Mouse (Mus musculus): Measurements from ENCODE around the gene Rab3gap2. TPM values are rescaled to one million over a fixed set of nuclear protein-coding genes. Genes with fewer than 3 reads are reported as not detected.

The Rab3gap2 gene
- polyA plus RNA-seq, 1 experiment, result 23.6 TPM

GRCm38 (mm10) chr1:185205090-185205489 is 1.2 kb downstream of the Rab3gap2 start:
- peaks cover 5% of the 10 kb centered on the region; the same call in 1 of the 2 replicates for H3K4me1 ChIP-seq (ENCODE audit: control insufficient read depth, insufficient read depth, insufficient read length, low read length)
- no peaks in the 10 kb centered on the region for H3K27me3 ChIP-seq (ENCODE audit: control insufficient read depth, insufficient read depth, low read length)
- H3K36me3 ChIP-seq (ENCODE audit: control insufficient read depth, insufficient read depth, low read length), result 0 out of 2 replicates have a peak, but pooled peaks cover 2% of the 10 kb centered on the region
- H3K27ac ChIP-seq (ENCODE audit: insufficient read depth, low read depth, low read length), result no peak overlapping the region
- TF ChIP-seq CTCF (IDR thresholded peaks at IDR 0.05; ENCODE audit: extremely low read depth, insufficient read length, insufficient replicate concordance, low read depth, low read length) (no peak), POLR2A (IDR thresholded peaks at IDR 0.05; ENCODE audit: low read depth, low read length) (no peak)
- no peak overlapping the region for H3K4me3 ChIP-seq (ENCODE audit: low read depth, low read length)
- WGBS, result 47% methylated on average over 8 of the region's 8 CpGs

GRCm38 (mm10) chr1:185207851-185208595 is 4.1 kb downstream of the Rab3gap2 start:
- 76% methylated on average over 13 of the region's 13 CpGs for WGBS
- peak overlapping the region; percentile 66; the same call in 1 of the 2 replicates for H3K27ac ChIP-seq (ENCODE audit: insufficient read depth, low read depth, low read length)
- peaks cover 5% of the 10 kb centered on the region; the same call in 1 of the 2 replicates for H3K4me1 ChIP-seq (ENCODE audit: control insufficient read depth, insufficient read depth, insufficient read length, low read length)
- H3K36me3 ChIP-seq (ENCODE audit: control insufficient read depth, insufficient read depth, low read length), result 0 out of 2 replicates have a peak, but pooled peaks cover 4% of the 10 kb centered on the region
- no peak overlapping the region for H3K4me3 ChIP-seq (ENCODE audit: low read depth, low read length)
- no peak for TF ChIP-seq CTCF (IDR thresholded peaks at IDR 0.05; ENCODE audit: extremely low read depth, insufficient read length, insufficient replicate concordance, low read depth, low read length)
- TF ChIP-seq POLR2A (IDR thresholded peaks at IDR 0.05; ENCODE audit: low read depth, low read length), result no peak
- no peaks in the 10 kb centered on the region for H3K27me3 ChIP-seq (ENCODE audit: control insufficient read depth, insufficient read depth, low read length)

GRCm38 (mm10) chr1:185208766-185209165 is 4.8 kb downstream of the Rab3gap2 start:
- Histone ChIP-seq H3K27ac (ENCODE audit: insufficient read depth, low read depth, low read length) (no peak overlapping the region), H3K4me1 (ENCODE audit: control insufficient read depth, insufficient read depth, insufficient read length, low read length) (peaks cover 5% of the 10 kb centered on the region; the same call in 1 of the 2 replicates), H3K36me3 (ENCODE audit: control insufficient read depth, insufficient read depth, low read length) (0 out of 2 replicates have a peak, but pooled peaks cover 4% of the 10 kb centered on the region), H3K27me3 (ENCODE audit: control insufficient read depth, insufficient read depth, low read length) (no peaks in the 10 kb centered on the region), H3K4me3 (ENCODE audit: low read depth, low read length) (no peak overlapping the region)
- no peak for TF ChIP-seq POLR2A (IDR thresholded peaks at IDR 0.05; ENCODE audit: low read depth, low read length)
- WGBS, result 83% methylated on average over 8 of the region's 8 CpGs

GRCm38 (mm10) chr1:185209641-185210176 is 5.8 kb downstream of the Rab3gap2 start:
- TF ChIP-seq POLR2A (IDR thresholded peaks at IDR 0.05; ENCODE audit: low read depth, low read length) (no peak), CTCF (IDR thresholded peaks at IDR 0.05; ENCODE audit: extremely low read depth, insufficient read length, insufficient replicate concordance, low read depth, low read length) (no peak)
- WGBS, result 61% methylated on average over 8 of the region's 8 CpGs
- Histone ChIP-seq H3K27me3 (ENCODE audit: control insufficient read depth, insufficient read depth, low read length) (no peaks in the 10 kb centered on the region), H3K4me1 (ENCODE audit: control insufficient read depth, insufficient read depth, insufficient read length, low read length) (peaks cover 5% of the 10 kb centered on the region; the same call in 1 of the 2 replicates), H3K4me3 (ENCODE audit: low read depth, low read length) (no peak overlapping the region), H3K27ac (ENCODE audit: insufficient read depth, low read depth, low read length) (no peak overlapping the region), H3K36me3 (ENCODE audit: control insufficient read depth, insufficient read depth, low read length) (0 out of 2 replicates have a peak, but pooled peaks cover 4% of the 10 kb centered on the region)

GRCm38 (mm10) chr1:185216360-185216759 is 12.4 kb downstream of the Rab3gap2 start:
- peaks cover 6% of the 10 kb centered on the region for H3K36me3 ChIP-seq (ENCODE audit: control insufficient read depth, insufficient read depth, low read length)
- H3K27ac ChIP-seq (ENCODE audit: insufficient read depth, low read depth, low read length), result no peak overlapping the region
- H3K4me3 ChIP-seq (ENCODE audit: low read depth, low read length), result no peak overlapping the region
- no peaks in the 10 kb centered on the region for H3K4me1 ChIP-seq (ENCODE audit: control insufficient read depth, insufficient read depth, insufficient read length, low read length)
- no peak for TF ChIP-seq POLR2A (IDR thresholded peaks at IDR 0.05; ENCODE audit: low read depth, low read length)
- no peak for TF ChIP-seq CTCF (IDR thresholded peaks at IDR 0.05; ENCODE audit: extremely low read depth, insufficient read length, insufficient replicate concordance, low read depth, low read length)
- 57% methylated on average over 5 of the region's 5 CpGs for WGBS
- H3K27me3 ChIP-seq (ENCODE audit: control insufficient read depth, insufficient read depth, low read length), result no peaks in the 10 kb centered on the region

GRCm38 (mm10) chr1:185216762-185217161 is 12.8 kb downstream of the Rab3gap2 start:
- H3K36me3 ChIP-seq (ENCODE audit: control insufficient read depth, insufficient read depth, low read length), result peaks cover 7% of the 10 kb centered on the region
- H3K4me1 ChIP-seq (ENCODE audit: control insufficient read depth, insufficient read depth, insufficient read length, low read length), result no peaks in the 10 kb centered on the region
- no peak overlapping the region for H3K27ac ChIP-seq (ENCODE audit: insufficient read depth, low read depth, low read length)
- H3K27me3 ChIP-seq (ENCODE audit: control insufficient read depth, insufficient read depth, low read length), result no peaks in the 10 kb centered on the region
- 54% methylated on average over 2 of the region's 2 CpGs for WGBS
- no peak for TF ChIP-seq CTCF (IDR thresholded peaks at IDR 0.05; ENCODE audit: extremely low read depth, insufficient read length, insufficient replicate concordance, low read depth, low read length)
- TF ChIP-seq POLR2A (IDR thresholded peaks at IDR 0.05; ENCODE audit: low read depth, low read length), result no peak
- H3K4me3 ChIP-seq (ENCODE audit: low read depth, low read length), result no peak overlapping the region

- TF ChIP-seq CTCF (IDR thresholded peaks at IDR 0.05; ENCODE audit: extremely low read depth, insufficient read length, insufficient replicate concordance, low read depth, low read length) (no peak), POLR2A (IDR thresholded peaks at IDR 0.05; ENCODE audit: low read depth, low read length) (no peak)
- no peak overlapping the region for H3K27ac ChIP-seq (ENCODE audit: insufficient read depth, low read depth, low read length)
These were observed 14.0 kb downstream of the Rab3gap2 start for GRCm38 (mm10) chr1:185217966-185218365.

More at GRCm38 (mm10) chr1:185217966-185218365, 14.0 kb downstream of the Rab3gap2 start:
- WGBS, result 73% methylated on average over 5 of the region's 5 CpGs
- Histone ChIP-seq H3K27me3 (ENCODE audit: control insufficient read depth, insufficient read depth, low read length) (no peaks in the 10 kb centered on the region), H3K36me3 (ENCODE audit: control insufficient read depth, insufficient read depth, low read length) (peaks cover 17% of the 10 kb centered on the region), H3K4me1 (ENCODE audit: control insufficient read depth, insufficient read depth, insufficient read length, low read length) (no peaks in the 10 kb centered on the region), H3K4me3 (ENCODE audit: low read depth, low read length) (no peak overlapping the region)
